Mouse (Mus musculus): ENCODE measurements around the gene Grk3.

DNA sequence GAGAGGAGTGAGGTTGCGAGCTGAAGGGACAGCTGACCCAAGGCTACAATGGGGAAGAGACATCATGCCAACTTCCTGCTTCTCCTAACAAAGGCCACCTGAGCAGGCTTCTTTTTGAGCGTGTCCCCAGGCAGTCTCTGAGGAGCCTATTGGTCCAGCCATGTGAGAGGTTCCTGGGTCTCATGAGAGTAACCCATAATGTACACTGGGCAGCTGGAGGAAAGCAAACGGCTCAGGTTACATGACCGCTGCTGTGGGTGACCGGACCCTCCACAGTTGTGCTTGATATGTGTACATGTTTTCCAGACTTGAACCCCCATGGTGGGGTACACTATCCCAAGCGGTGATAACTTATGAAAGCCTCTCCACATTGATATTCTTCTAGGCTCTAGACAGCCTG, 108.1 kb downstream of the Grk3 start:
- TF ChIP-seq CTCF (IDR thresholded peaks at IDR 0.05; ENCODE audit: low read depth, low read length) (no peak), POLR2A (IDR thresholded peaks at IDR 0.05; ENCODE audit: borderline replicate concordance, low read depth, low read length) (no peak)
